Mouse (Mus musculus) cortical plate, adult 2 months (tissue): ENCODE results near the gene Rb1. TPM values are rescaled to one million over a fixed set of nuclear protein-coding genes. Genes with fewer than 3 reads are reported as not detected.

Experiments used
- H3K27ac ChIP-seq: fragments of 200-500 bp; 2 replicates; pipeline ENCODE4 v1.5.1; 2012; ENCODE audit warnings: low read length, control low read depth, inconsistent platforms; ENCODE audit not compliant: insufficient read depth
- H3K4me1 ChIP-seq: fragments of 200-500 bp; 2 replicates; pipeline ENCODE4 v1.6.1; 2011; ENCODE audit warnings: low read length; ENCODE audit not compliant: control insufficient read depth, insufficient read depth
- H3K4me3 ChIP-seq: fragments of 200-500 bp; 2 replicates; pipeline ENCODE4 v1.5.1; 2011; ENCODE audit warnings: mild to moderate bottlenecking, low read length, control low read depth; ENCODE audit not compliant: insufficient read depth
- CTCF ChIP-seq: fragments of 200-500 bp; IDR thresholded peaks from 2 replicates; pipeline ENCODE4 v1.5.1; 2011; ENCODE audit warnings: mild to moderate bottlenecking, control low read depth, low read length; ENCODE audit not compliant: insufficient read depth; ENCODE audit errors: extremely low read depth
- POLR2A ChIP-seq: fragments of 200-500 bp; IDR thresholded peaks from 2 replicates; pipeline ENCODE4 v1.6.1; 2011; ENCODE audit warnings: mild to moderate bottlenecking, low read length, control low read depth; ENCODE audit not compliant: insufficient read depth; ENCODE audit errors: extremely low read depth
- polyA plus RNA-seq: library from polyadenylated mRNA; depleted of rRNA; stranded (reverse); fragments of >200 nt; gene quantifications from 2 replicates; pipeline ENCODE4 v1.2.3, GENCODE M21; 2012

The Rb1 gene
- polyA plus RNA-seq, 1 experiment: 19.8 TPM

GRCm38 (mm10) chr14:73173662-73174061 lies 152.0 kb downstream of the Rb1 start:
- TF ChIP-seq POLR2A (no peak), CTCF (no peak)
- Histone ChIP-seq H3K27ac (peak overlapping the region; percentile 59; the same call in 1 of the 2 replicates), H3K4me1 (peaks cover 10% of the 10 kb centered on the region), H3K4me3 (no peak overlapping the region)

- no peak for TF ChIP-seq CTCF
- TF ChIP-seq POLR2A: no peak
- no peak overlapping the region for H3K27ac ChIP-seq
- no peak overlapping the region for H3K4me3 ChIP-seq
- peaks cover 10% of the 10 kb centered on the region for H3K4me1 ChIP-seq
These were observed 153.2 kb downstream of the Rb1 start for GRCm38 (mm10) chr14:73172196-73173011.

- TF ChIP-seq CTCF (no peak), POLR2A (no peak)
- peaks cover 10% of the 10 kb centered on the region for H3K4me1 ChIP-seq
These were observed 155.4 kb downstream of the Rb1 start for GRCm38 (mm10) chr14:73169926-73170844.

GRCm38 (mm10) chr14:73168605-73169004 lies 157.0 kb downstream of the Rb1 start:
- no peak overlapping the region for H3K27ac ChIP-seq
- no peak for TF ChIP-seq POLR2A
- TF ChIP-seq CTCF: no peak
- H3K4me3 ChIP-seq: no peak overlapping the region
- peaks cover 2% of the 10 kb centered on the region for H3K4me1 ChIP-seq

More at GRCm38 (mm10) chr14:73169926-73170844, 155.4 kb downstream of the Rb1 start:
- no peak overlapping the region for H3K4me3 ChIP-seq
- H3K27ac ChIP-seq: no peak overlapping the region

GRCm38 (mm10) chr14:73165136-73165535 lies 160.5 kb downstream of the Rb1 start:
- TF ChIP-seq POLR2A (no peak), CTCF (no peak)
- Histone ChIP-seq H3K4me1 (peaks cover 8% of the 10 kb centered on the region), H3K27ac (no peak overlapping the region), H3K4me3 (no peak overlapping the region)

GRCm38 (mm10) chr14:73163363-73163998 lies 162.1 kb downstream of the Rb1 start:
- Histone ChIP-seq H3K4me1 (peaks cover 8% of the 10 kb centered on the region), H3K27ac (no peak overlapping the region), H3K4me3 (no peak overlapping the region)
- TF ChIP-seq CTCF: no peak

- Histone ChIP-seq H3K4me1 (peaks cover 8% of the 10 kb centered on the region), H3K27ac (no peak overlapping the region; the same call in 1 of the 2 replicates), H3K4me3 (no peak overlapping the region)
- TF ChIP-seq CTCF: no peak
- TF ChIP-seq POLR2A: no peak
These were observed 163.3 kb downstream of the Rb1 start for GRCm38 (mm10) chr14:73162192-73162800.

- H3K4me1 ChIP-seq: peaks cover 8% of the 10 kb centered on the region
- TF ChIP-seq POLR2A (no peak), CTCF (no peak)
- H3K4me3 ChIP-seq: no peak overlapping the region
- no peak overlapping the region for H3K27ac ChIP-seq
These were observed 164.3 kb downstream of the Rb1 start for GRCm38 (mm10) chr14:73161303-73161702.

- TF ChIP-seq CTCF (no peak), POLR2A (no peak)
- no peak overlapping the region for H3K27ac ChIP-seq
These were observed 177.5 kb downstream of the Rb1 start for GRCm38 (mm10) chr14:73148125-73148524.

More at GRCm38 (mm10) chr14:73148125-73148524, 177.5 kb downstream of the Rb1 start:
- H3K4me3 ChIP-seq: no peak overlapping the region
- H3K4me1 ChIP-seq: no peaks in the 10 kb centered on the region; the same call in 1 of the 2 replicates
